Mouse (Mus musculus) heart, embryonic 14.5 days (tissue): ENCODE measurements around the gene Cfap61. TPM values are rescaled to one million over a fixed set of nuclear protein-coding genes. Genes with fewer than 3 reads are reported as not detected.

Experiments
- ATAC-seq: fragments of 200-750 bp; cut with Nextera tagmentation; 2 replicates; pipeline ENCODE4 v1.8.0; 2017; ENCODE audit warnings: low read depth, moderate TSS enrichment; ENCODE audit not compliant: insufficient number of reproducible peaks, insufficient read depth, low FRiP score
- H3K27ac ChIP-seq, 2 experiments: fragments of 200-500 bp in 1 of 2; fragments of 300-500 bp in 1 of 2; sonication (generic) in 1 of 2; replicated peaks in 1 of 2; 2 replicates each; pipeline ENCODE4 v1.5.1; 2012 to 2014; ENCODE audit warnings: low read depth in 2 of 2, low read length in 2 of 2, control low read depth in 1 of 2, mild to moderate bottlenecking in 1 of 2, mixed read lengths in 1 of 2; ENCODE audit not compliant: control insufficient read depth in 1 of 2, insufficient read depth in 1 of 2
- H3K27me3 ChIP-seq: fragments of 300-500 bp; sonication (generic); 2 replicates; pipeline ENCODE4 v1.6.1; 2014; ENCODE audit warnings: mild to moderate bottlenecking, low read length, control low read depth; ENCODE audit not compliant: control insufficient read depth, insufficient read depth
- H3K36me3 ChIP-seq: fragments of 300-500 bp; sonication (generic); 2 replicates; pipeline ENCODE4 v1.6.1; 2014; ENCODE audit warnings: mild to moderate bottlenecking, control low read depth, low read length, mixed read lengths; ENCODE audit not compliant: control insufficient read depth, insufficient read depth
- H3K4me1 ChIP-seq, 2 experiments: fragments of 200-500 bp in 1 of 2; fragments of 300-500 bp in 1 of 2; sonication (generic) in 1 of 2; 2 replicates each; pipeline ENCODE4 v1.6.1; 2012 to 2014; ENCODE audit warnings: low read length in 2 of 2, control low read depth in 1 of 2, mixed read lengths in 1 of 2; ENCODE audit not compliant: control insufficient read depth in 2 of 2, insufficient read depth in 2 of 2
- H3K4me2 ChIP-seq: fragments of 300-500 bp; sonication (generic); 2 replicates; pipeline ENCODE4 v1.6.1; 2014; ENCODE audit warnings: mild to moderate bottlenecking, low read length
- H3K4me3 ChIP-seq, 2 experiments: fragments of 200-500 bp in 1 of 2; fragments of 300-500 bp in 1 of 2; sonication (generic) in 1 of 2; 2 replicates each; pipeline ENCODE4 v1.5.1; 2012 to 2014; ENCODE audit warnings: low read length in 2 of 2, mild to moderate bottlenecking in 2 of 2, control low read depth in 1 of 2, low read depth in 1 of 2, moderate library complexity in 1 of 2; ENCODE audit not compliant: control insufficient read depth in 1 of 2, insufficient read depth in 1 of 2
- H3K9ac ChIP-seq: fragments of 300-500 bp; sonication (generic); 2 replicates; pipeline ENCODE4 v1.6.1; 2014; ENCODE audit warnings: mild to moderate bottlenecking, low read length
- H3K9me3 ChIP-seq: fragments of 300-500 bp; sonication (generic); 2 replicates; pipeline ENCODE4 v1.6.1; 2016; ENCODE audit warnings: low read length, control low read depth; ENCODE audit not compliant: control insufficient read depth
- WGBS: fragments of 180-500 bp; shearing (Covaris S2); extraction: QIAGEN DNeasy Blood & Tissue Kit; methylation state at CpG from one replicate; pipeline ENCODE4 v1.1.7; 2014; 5-methylcytosine and 5-hydroxymethylcytosine counted together
- polyA plus RNA-seq: library from polyadenylated mRNA; unstranded; fragments of >200 nt; fragmentation: Nextera tagmentation; extraction: Ambion mirVana; gene quantifications from 2 replicates; pipeline ENCODE4 v1.2.1, GENCODE M21; 2014

The Cfap61 gene
- polyA plus RNA-seq, 1 experiment from 2014 or later: 0.46 TPM

- WGBS: 87% methylated on average over 20 of the region's 20 CpGs
- no peak overlapping the region for H3K4me3 ChIP-seq
- ATAC-seq: no peak
These were observed 36.8 kb downstream of the Cfap61 start for GRCm38 (mm10) chr2:145971237-145972010.

GRCm38 (mm10) chr2:145972571-145972970 is 38.0 kb downstream of the Cfap61 start:
- WGBS: 80% methylated on average over 4 of the region's 4 CpGs
- Histone ChIP-seq H3K9me3 (no peaks in the 10 kb centered on the region), H3K36me3 (no peaks in the 10 kb centered on the region), H3K4me1 (no peaks in the 10 kb centered on the region), H3K4me2 (no peak overlapping the region), H3K4me3 (no peak overlapping the region), H3K27me3 (no peaks in the 10 kb centered on the region), H3K9ac (no peak overlapping the region), H3K27ac (no peak overlapping the region)
- ATAC-seq: no peak

More at GRCm38 (mm10) chr2:145971237-145972010, 36.8 kb downstream of the Cfap61 start:
- H3K27ac ChIP-seq: no peak overlapping the region
- H3K9me3 ChIP-seq: no peaks in the 10 kb centered on the region
- H3K36me3 ChIP-seq: no peaks in the 10 kb centered on the region
- no peaks in the 10 kb centered on the region for H3K4me1 ChIP-seq
- no peak overlapping the region for H3K4me2 ChIP-seq
- H3K9ac ChIP-seq: no peak overlapping the region
- no peaks in the 10 kb centered on the region for H3K27me3 ChIP-seq

- Histone ChIP-seq H3K4me3 (no peak overlapping the region), H3K36me3 (no peaks in the 10 kb centered on the region), H3K27ac (no peak overlapping the region), H3K4me1 (no peaks in the 10 kb centered on the region), H3K9ac (no peak overlapping the region), H3K4me2 (no peak overlapping the region), H3K27me3 (no peaks in the 10 kb centered on the region), H3K9me3 (no peaks in the 10 kb centered on the region)
- WGBS: 80% methylated on average over 4 of the region's 4 CpGs
- ATAC-seq: no peak
These were observed 45.0 kb downstream of the Cfap61 start for GRCm38 (mm10) chr2:145979616-145980015.

GRCm38 (mm10) chr2:145980881-145981280 is 46.3 kb downstream of the Cfap61 start:
- no peaks in the 10 kb centered on the region for H3K36me3 ChIP-seq
- no peaks in the 10 kb centered on the region for H3K4me1 ChIP-seq
- 76% methylated on average over 9 of the region's 9 CpGs for WGBS
- no peaks in the 10 kb centered on the region for H3K27me3 ChIP-seq
- H3K9me3 ChIP-seq: no peaks in the 10 kb centered on the region
- no peak overlapping the region for H3K9ac ChIP-seq
- no peak for ATAC-seq
- H3K4me3 ChIP-seq: no peak overlapping the region
- H3K4me2 ChIP-seq: no peak overlapping the region
- H3K27ac ChIP-seq: no peak overlapping the region

GRCm38 (mm10) chr2:145981699-145982112 is 47.1 kb downstream of the Cfap61 start:
- WGBS: 51% methylated on average over 6 of the region's 6 CpGs
- H3K9ac ChIP-seq: no peak overlapping the region
- no peak overlapping the region for H3K4me3 ChIP-seq
- no peak overlapping the region for H3K27ac ChIP-seq
- H3K36me3 ChIP-seq: no peaks in the 10 kb centered on the region
- H3K4me1 ChIP-seq: no peaks in the 10 kb centered on the region
- ATAC-seq: no peak
- H3K9me3 ChIP-seq: no peaks in the 10 kb centered on the region
- no peaks in the 10 kb centered on the region for H3K27me3 ChIP-seq
- H3K4me2 ChIP-seq: no peak overlapping the region

GRCm38 (mm10) chr2:145982317-145983045 is 47.9 kb downstream of the Cfap61 start:
- WGBS: 74% methylated on average over 9 of the region's 9 CpGs
- H3K4me2 ChIP-seq: no peak overlapping the region
- H3K9me3 ChIP-seq: no peaks in the 10 kb centered on the region
- H3K4me3 ChIP-seq: no peak overlapping the region
- H3K4me1 ChIP-seq: no peaks in the 10 kb centered on the region
- ATAC-seq: no peak
- H3K27ac ChIP-seq: no peak overlapping the region
- H3K27me3 ChIP-seq: no peaks in the 10 kb centered on the region
- no peak overlapping the region for H3K9ac ChIP-seq
- H3K36me3 ChIP-seq: no peaks in the 10 kb centered on the region

- no peak overlapping the region for H3K9ac ChIP-seq
- no peak overlapping the region for H3K4me2 ChIP-seq
- no peak overlapping the region for H3K4me3 ChIP-seq
- ATAC-seq: no peak
- H3K4me1 ChIP-seq: no peaks in the 10 kb centered on the region
- H3K27ac ChIP-seq: no peak overlapping the region
- no peaks in the 10 kb centered on the region for H3K36me3 ChIP-seq
- 80% methylated on average over 2 of the region's 2 CpGs for WGBS
- no peaks in the 10 kb centered on the region for H3K9me3 ChIP-seq
- no peaks in the 10 kb centered on the region for H3K27me3 ChIP-seq
These were observed 53.2 kb downstream of the Cfap61 start for GRCm38 (mm10) chr2:145987757-145988156.
